7 mouse cellular contexts compared by ENCODE assay signal in the genomic region with DNA sequence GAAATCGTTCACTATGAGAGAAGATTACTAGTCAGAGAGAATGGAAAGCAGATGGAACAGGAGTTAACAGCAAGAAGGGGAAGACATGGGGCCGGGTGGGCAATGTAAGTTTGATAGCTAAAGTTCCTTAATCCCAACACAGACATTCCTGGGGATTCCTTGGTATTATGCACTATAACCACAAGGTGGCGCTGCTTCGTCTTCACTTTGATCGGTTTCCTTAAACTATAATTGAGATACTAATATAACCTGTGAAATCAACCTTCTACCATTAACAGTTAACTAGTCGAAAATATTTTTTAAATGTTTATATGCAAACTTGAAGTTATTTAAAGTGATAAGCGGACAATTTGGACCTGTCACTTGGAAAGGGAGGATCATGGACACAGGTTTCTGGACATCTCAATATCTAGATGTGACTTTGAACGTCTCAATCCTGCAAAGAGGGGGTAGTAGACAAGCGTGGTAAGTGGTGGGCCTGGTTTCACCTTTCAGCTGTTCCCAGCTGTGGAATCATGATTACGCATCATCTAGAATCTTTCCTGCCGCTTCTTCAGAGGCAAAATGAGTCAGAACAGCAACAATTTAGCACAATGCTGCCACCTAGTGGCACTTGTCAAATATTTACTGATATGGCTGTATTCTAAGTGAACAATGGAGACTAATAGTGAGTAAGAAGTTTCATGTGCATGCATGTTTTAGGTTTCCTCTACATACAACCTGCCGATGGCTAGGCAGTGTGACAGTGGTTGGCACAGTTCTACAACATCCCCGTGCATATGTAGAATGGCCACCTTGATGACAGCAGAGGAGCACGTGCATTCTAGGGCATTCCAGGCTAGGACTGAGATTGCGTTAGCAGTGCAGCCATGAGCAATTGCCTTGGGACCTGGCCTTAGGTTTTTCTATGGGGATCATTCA. TPM values are rescaled to one million over a fixed set of nuclear protein-coding genes. Genes with fewer than 3 reads are reported as not detected.
DNase-seq lines count a peak whose midpoint lies in the region; ATAC-seq lines count a peak whose summit lies in the region.

No protein-coding gene starts in this region.

- H3K27me3 ChIP-seq in intestine, embryonic 14.5 days (replicated peaks; ENCODE audit: control insufficient read depth, insufficient read depth, low read length): no peaks in the 10 kb centered on the region

- no peaks in the 10 kb centered on the region for H3K9me3 ChIP-seq in intestine, embryonic 14.5 days (ENCODE audit: control insufficient read depth, low read length)

- no peaks in the 10 kb centered on the region for H3K36me3 ChIP-seq in intestine, embryonic 14.5 days (ENCODE audit: control insufficient read depth, insufficient read depth, low read length)

- H3K4me2 ChIP-seq in intestine, embryonic 14.5 days (ENCODE audit: low read length): peak overlapping the region; percentile 49

- 17% methylated on average over 15 of the region's 15 CpGs for WGBS in intestine, embryonic 14.5 days

- peak; percentile 78 for ATAC-seq in intestine, embryonic 14.5 days (replicated peaks; ENCODE audit: low FRiP score, low TSS enrichment, low read depth)
- ATAC-seq in megakaryocyte progenitor cell, adult 5-6 weeks (replicated peaks; ENCODE audit: poor library complexity): peak; percentile 95

- intact Hi-C loops in left cerebral cortex, postnatal 10 days (cut with DNase I): loop anchor here (5.0 kb wide), 2 partner anchors 105 to 150 kb away; no protein-coding TSS in a partner anchor

- H3K27ac ChIP-seq in intestine, embryonic 14.5 days (ENCODE audit: low read depth): no peak overlapping the region

- no peak overlapping the region for H3K9ac ChIP-seq in intestine, embryonic 14.5 days (ENCODE audit: low read length)

- H3K4me3 ChIP-seq in intestine, embryonic 14.5 days (ENCODE audit: low read depth, low read length): 0 out of 2 replicates have a peak overlapping the region, but pooled peaks have one; percentile 7

- DNase-seq in adrenal gland, adult 18-20 months (ENCODE audit: low spot score in 2 of 2): peak; percentile 53 to 66
- DNase-seq in embryo, embryonic 10 days (ENCODE audit: low spot score): peak; percentile 96
- DNase-seq in gastrocnemius, postnatal 10 days: peak; percentile 56
- DNase-seq in intestine, embryonic 14.5 days (ENCODE audit: low spot score): peak; percentile 82
- DNase-seq in left cerebral cortex, postnatal 10 days (ENCODE audit: extremely low spot score in 1 of 2, low spot score in 2 of 2): peak; percentile 67 to 84
- DNase-seq in right cerebral cortex, postnatal 10 days (ENCODE audit: low spot score in 2 of 2): peak; percentile 82 to 83

- H3K4me1 ChIP-seq in intestine, embryonic 14.5 days (replicated peaks; ENCODE audit: control insufficient read depth, insufficient read depth, low read length): no peaks in the 10 kb centered on the region

RNA-seq across cellular contexts. Expression of a gene that starts 2.0 kb away (rescaled TPM):
- under 1 TPM in 1 of 2 experiments, not detected in 1; 0.50 TPM for total RNA-seq in adrenal gland, adult 18-20 months (2021)
- total RNA-seq in gastrocnemius, postnatal 10 days (2021): not detected
- not detected in 2 replicates for polyA plus RNA-seq in intestine, embryonic 14.5 days (2014; fragmentation: Nextera tagmentation; extraction: Ambion mirVana)
- total RNA-seq in left cerebral cortex, postnatal 10 days (2021): not detected
- total RNA-seq in megakaryocyte progenitor cell, adult 5-6 weeks (2015): not detected in 2 replicates
- total RNA-seq in megakaryocyte progenitor cell, adult 5-6 weeks (2017): not detected in 2 replicates

RNA-seq across cellular contexts. Expression of a gene that starts 19.1 kb away (rescaled TPM):
- total RNA-seq in adrenal gland, adult 18-20 months (2021): not detected
- total RNA-seq in gastrocnemius, postnatal 10 days (2021): not detected
- not detected in 2 replicates for polyA plus RNA-seq in intestine, embryonic 14.5 days (2014; fragmentation: Nextera tagmentation; extraction: Ambion mirVana)
- total RNA-seq in left cerebral cortex, postnatal 10 days (2021): not detected
- total RNA-seq in megakaryocyte progenitor cell, adult 5-6 weeks (2015): not detected in 2 replicates
- total RNA-seq in megakaryocyte progenitor cell, adult 5-6 weeks (2017): not detected in 2 replicates

RNA-seq across cellular contexts. Expression of a gene that starts 19.9 kb away (rescaled TPM):
- total RNA-seq in adrenal gland, adult 18-20 months (2021): 1 to 10 TPM; 5.6 to 6.0 TPM
- 1 to 10 TPM; 4.0 to 7.8 TPM for total RNA-seq in gastrocnemius, postnatal 10 days (2021)
- polyA plus RNA-seq in intestine, embryonic 14.5 days (2014; fragmentation: Nextera tagmentation; extraction: Ambion mirVana): 5.5 and 7.6 TPM in 2 replicates
- 100 to 1,000 TPM; 257 to 269 TPM for total RNA-seq in left cerebral cortex, postnatal 10 days (2021)
- 0.64 and 0.81 TPM in 2 replicates for total RNA-seq in megakaryocyte progenitor cell, adult 5-6 weeks (2015)
- 0.37 and 0.84 TPM in 2 replicates for total RNA-seq in megakaryocyte progenitor cell, adult 5-6 weeks (2017)

RNA-seq across cellular contexts. Expression of a gene that starts 29.7 kb away (rescaled TPM):
- not detected for total RNA-seq in adrenal gland, adult 18-20 months (2021)
- not detected for total RNA-seq in gastrocnemius, postnatal 10 days (2021)
- not detected in 2 replicates for polyA plus RNA-seq in intestine, embryonic 14.5 days (2014; fragmentation: Nextera tagmentation; extraction: Ambion mirVana)
- total RNA-seq in left cerebral cortex, postnatal 10 days (2021): not detected
- total RNA-seq in megakaryocyte progenitor cell, adult 5-6 weeks (2015): not detected in 2 replicates
- total RNA-seq in megakaryocyte progenitor cell, adult 5-6 weeks (2017): not detected in 2 replicates

RNA-seq across cellular contexts. Expression of a gene that starts 37.0 kb away (rescaled TPM):
- total RNA-seq in adrenal gland, adult 18-20 months (2021): not detected
- total RNA-seq in gastrocnemius, postnatal 10 days (2021): not detected
- polyA plus RNA-seq in intestine, embryonic 14.5 days (2014; fragmentation: Nextera tagmentation; extraction: Ambion mirVana): 0.36 and 0.49 TPM in 2 replicates
- not detected for total RNA-seq in left cerebral cortex, postnatal 10 days (2021)
- not detected in 2 replicates for total RNA-seq in megakaryocyte progenitor cell, adult 5-6 weeks (2015)
- total RNA-seq in megakaryocyte progenitor cell, adult 5-6 weeks (2017): not detected in 2 replicates

Comparison
In these comparisons a context has a peak if more than half of its experiments do, and no peak if none do; other contexts are left out.
1. RNA of a gene that starts 19.9 kb away (total RNA-seq): 257 to 269 TPM in left cerebral cortex, postnatal 10 days; 4.0 to 7.8 TPM in gastrocnemius, postnatal 10 days, 5.6 to 6.0 TPM in adrenal gland, adult 18-20 months and 0.37 to 0.84 TPM in megakaryocyte progenitor cell, adult 5-6 weeks; every median in the first group is over 10 times any median in the second.
2. Peak in every context shown above with its lines, with median percentiles within 50 percentile points of each other: DNase-seq.